Mouse (Mus musculus) limb, embryonic 13.5 days (tissue): ENCODE data around the gene Mlh3. TPM values are rescaled to one million over a fixed set of nuclear protein-coding genes. Genes with fewer than 3 reads are reported as not detected.

Experiments used
- ATAC-seq: fragments of 200-750 bp; cut with Nextera tagmentation; 2 replicates; pipeline ENCODE4 v1.8.0; 2017; ENCODE audit warnings: low read depth, moderate number of reproducible peaks, moderate TSS enrichment; ENCODE audit not compliant: low FRiP score
- H3K27ac ChIP-seq: fragments of 300-500 bp; sonication (generic); 2 replicates; pipeline ENCODE4 v1.5.1; 2015; ENCODE audit warnings: inconsistent platforms, mild to moderate bottlenecking, moderate library complexity
- H3K27me3 ChIP-seq: fragments of 300-500 bp; sonication (generic); 2 replicates; pipeline ENCODE4 v1.6.1; 2015; ENCODE audit warnings: mild to moderate bottlenecking, inconsistent platforms
- H3K36me3 ChIP-seq: fragments of 300-500 bp; sonication (generic); 2 replicates; pipeline ENCODE4 v1.6.1; 2015; ENCODE audit warnings: inconsistent platforms, mild to moderate bottlenecking, moderate library complexity
- H3K4me1 ChIP-seq: fragments of 300-500 bp; sonication (generic); 2 replicates; pipeline ENCODE4 v1.6.1; 2015; ENCODE audit warnings: inconsistent platforms
- H3K4me2 ChIP-seq: fragments of 300-500 bp; sonication (generic); replicated peaks from 2 replicates; pipeline ENCODE4 v1.6.1; 2015; ENCODE audit warnings: inconsistent platforms, mild to moderate bottlenecking, moderate library complexity
- H3K4me3 ChIP-seq: fragments of 300-500 bp; sonication (generic); 2 replicates; pipeline ENCODE4 v1.5.1; 2015; ENCODE audit warnings: moderate library complexity, mild to moderate bottlenecking, inconsistent platforms
- H3K9ac ChIP-seq: fragments of 300-500 bp; sonication (generic); 2 replicates; pipeline ENCODE4 v1.6.1; 2015; ENCODE audit warnings: mild to moderate bottlenecking, inconsistent platforms
- H3K9me3 ChIP-seq: fragments of 300-500 bp; sonication (generic); 2 replicates; pipeline ENCODE4 v1.6.1; 2016; ENCODE audit warnings: inconsistent platforms
- WGBS: fragments of 180-500 bp; shearing (Covaris S2); methylation state at CpG from one replicate; pipeline ENCODE4 v1.1.7; 2015; 5-methylcytosine and 5-hydroxymethylcytosine counted together
- polyA plus RNA-seq: library from polyadenylated mRNA; unstranded; fragments of >200 nt; fragmentation: Nextera tagmentation; extraction: Ambion mirVana; gene quantifications from 2 replicates; pipeline ENCODE4 v1.2.1, GENCODE M21; 2015

Mlh3 gene
- 10.0 and 10.8 TPM in 2 replicates for polyA plus RNA-seq

DNA sequence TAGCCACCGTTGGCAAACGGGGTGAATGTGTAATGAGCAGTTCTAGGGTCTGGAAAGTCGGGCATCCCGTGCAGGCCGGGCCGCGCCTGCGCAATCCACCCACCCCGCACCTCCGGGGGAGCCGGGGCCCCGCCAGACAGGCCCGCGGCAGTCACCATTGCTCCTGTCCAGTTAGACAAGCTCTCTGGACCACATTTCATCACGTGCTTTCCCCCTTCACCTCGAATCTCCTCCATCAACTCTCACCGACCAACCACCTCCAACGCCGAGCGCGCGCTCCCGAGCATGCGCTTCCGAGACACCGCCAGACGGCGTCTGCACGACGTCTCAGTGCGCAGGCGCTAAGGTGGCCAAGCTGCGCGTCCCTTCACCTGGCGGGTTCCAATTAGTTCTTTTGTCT lies at the start of gene Mlh3:
Gene Mlh3, minus strand, starts transcription at position 281 of the 400 bp plus-strand sequence.
- H3K4me1 ChIP-seq, result peaks cover 13% of the 10 kb centered on the region
- H3K27ac ChIP-seq, result peak within 1 kb of the TSS; percentile 90
- peak within 1 kb of the TSS; percentile 52 for H3K4me3 ChIP-seq
- H3K9me3 ChIP-seq, result peaks cover 13% of the 10 kb centered on the region
- no peaks in the 10 kb centered on the region for H3K27me3 ChIP-seq
- H3K36me3 ChIP-seq, result peaks cover 9% of the 10 kb centered on the region
- peak; percentile 94 for ATAC-seq
- peak within 1 kb of the TSS; percentile 63 for H3K4me2 ChIP-seq
- H3K9ac ChIP-seq, result peak within 1 kb of the TSS; percentile 76
- under 1% methylated on average over 35 of the region's 35 CpGs for WGBS

- H3K9ac ChIP-seq, result no peak overlapping the region
- H3K4me2 ChIP-seq, result no peak overlapping the region
- 57% methylated on average over 3 of the region's 3 CpGs for WGBS
- no peak for ATAC-seq
- H3K4me3 ChIP-seq, result no peak overlapping the region
- no peak overlapping the region for H3K27ac ChIP-seq
- peaks cover 99% of the 10 kb centered on the region for H3K36me3 ChIP-seq
- no peaks in the 10 kb centered on the region for H3K9me3 ChIP-seq
- peaks cover 3% of the 10 kb centered on the region; the same call in 1 of the 2 replicates for H3K4me1 ChIP-seq
- no peaks in the 10 kb centered on the region for H3K27me3 ChIP-seq
These were observed 38.3 kb upstream of the Mlh3 start for GRCm38 (mm10) chr12:85308651-85309050.

- Histone ChIP-seq H3K27me3 (no peaks in the 10 kb centered on the region), H3K9ac (peak overlapping the region; percentile 39; the same call in 1 of the 2 replicates), H3K27ac (no peak overlapping the region; the same call in 1 of the 2 replicates), H3K36me3 (peaks cover 97% of the 10 kb centered on the region), H3K4me3 (no peak overlapping the region), H3K4me2 (no peak overlapping the region), H3K9me3 (no peaks in the 10 kb centered on the region), H3K4me1 (peaks cover 3% of the 10 kb centered on the region; the same call in 1 of the 2 replicates)
- 47% methylated on average over 16 of the region's 16 CpGs for WGBS
- ATAC-seq, result peak; percentile 66; the same call in 1 of the 2 replicates
These were observed 35.0 kb upstream of the Mlh3 start for GRCm38 (mm10) chr12:85305247-85305892.

DNA sequence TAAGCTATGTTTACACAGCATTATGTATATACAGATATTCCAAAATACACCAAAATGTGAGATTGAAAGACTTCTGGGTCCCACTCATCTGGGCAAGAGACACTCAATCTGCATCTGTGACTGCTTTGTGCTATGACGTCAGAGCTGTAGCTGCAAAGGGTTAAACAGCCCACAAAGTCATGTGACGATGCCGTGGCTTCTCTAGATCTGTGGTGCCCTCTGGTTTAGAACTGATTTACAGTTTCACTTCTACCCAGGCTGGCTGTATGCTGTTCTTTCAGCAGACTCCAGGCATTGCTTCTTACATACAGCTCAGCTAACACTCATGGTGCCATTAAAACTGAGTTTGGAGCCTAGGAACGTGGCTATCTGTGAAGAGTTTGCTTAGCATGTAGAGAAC lies 34.3 kb upstream of the Mlh3 start:
- Histone ChIP-seq H3K4me1 (peaks cover 3% of the 10 kb centered on the region; the same call in 1 of the 2 replicates), H3K4me2 (no peak overlapping the region), H3K4me3 (no peak overlapping the region), H3K9ac (peak overlapping the region; percentile 39; the same call in 1 of the 2 replicates), H3K36me3 (peaks cover 97% of the 10 kb centered on the region), H3K9me3 (no peaks in the 10 kb centered on the region), H3K27me3 (no peaks in the 10 kb centered on the region), H3K27ac (no peak overlapping the region)
- 66% methylated on average over 4 of the region's 4 CpGs for WGBS
- ATAC-seq, result no peak; the same call in 1 of the 2 replicates

DNA sequence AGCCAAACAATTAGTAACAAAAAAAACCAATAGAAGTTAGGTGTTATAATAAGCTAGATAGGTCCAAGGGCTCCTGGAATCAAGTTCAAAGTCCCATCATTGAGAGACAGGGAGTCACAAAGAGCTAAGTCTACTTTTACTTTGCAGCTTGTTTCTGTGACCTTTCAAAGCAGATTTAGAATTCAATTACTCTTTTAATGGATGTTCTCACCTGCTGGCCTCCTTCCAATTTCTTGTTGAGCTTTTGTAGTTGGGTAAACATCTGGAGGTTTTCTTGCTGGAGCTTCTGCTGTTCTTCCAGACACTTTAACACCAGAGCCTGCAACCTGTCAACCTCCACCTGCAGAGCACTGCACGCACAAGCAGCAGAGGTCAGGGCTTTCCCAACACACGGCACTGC lies 32.9 kb upstream of the Mlh3 start:
- Histone ChIP-seq H3K4me1 (peaks cover 11% of the 10 kb centered on the region), H3K27me3 (no peaks in the 10 kb centered on the region), H3K9me3 (no peaks in the 10 kb centered on the region), H3K4me2 (no peak overlapping the region), H3K9ac (no peak overlapping the region), H3K36me3 (peaks cover 88% of the 10 kb centered on the region), H3K4me3 (no peak overlapping the region), H3K27ac (no peak overlapping the region)
- WGBS, result 57% methylated on average over 2 of the region's 2 CpGs
- no peak for ATAC-seq

DNA sequence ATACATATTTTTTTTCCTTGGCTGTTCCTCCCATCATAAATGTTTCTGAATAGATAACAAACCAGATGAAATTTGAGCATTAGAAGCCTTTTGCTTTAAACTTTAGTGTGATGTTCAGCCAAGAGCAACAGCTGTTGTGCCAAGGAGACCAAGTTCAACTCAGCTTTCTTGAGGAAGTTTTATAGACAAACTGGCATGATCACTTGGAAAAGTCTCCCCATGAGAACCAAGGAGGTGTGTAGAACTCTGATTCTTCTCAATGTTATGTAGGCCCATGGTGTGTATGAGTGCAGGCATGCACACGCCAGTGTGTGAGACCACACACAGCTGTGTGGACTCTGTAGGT lies 28.4 kb upstream of the Mlh3 start:
- WGBS, result 55% methylated on average over 1 of the region's 1 CpGs
- Histone ChIP-seq H3K4me1 (peaks cover 25% of the 10 kb centered on the region), H3K4me2 (no peak overlapping the region), H3K27ac (no peak overlapping the region), H3K4me3 (no peak overlapping the region), H3K36me3 (peaks cover 45% of the 10 kb centered on the region), H3K27me3 (no peaks in the 10 kb centered on the region), H3K9ac (no peak overlapping the region), H3K9me3 (peaks cover 13% of the 10 kb centered on the region)
- no peak for ATAC-seq

- H3K4me1 ChIP-seq, result peaks cover 25% of the 10 kb centered on the region
- no peak overlapping the region for H3K4me3 ChIP-seq
- ATAC-seq, result no peak; the same call in 1 of the 2 replicates
- H3K4me2 ChIP-seq, result no peak overlapping the region
- H3K27ac ChIP-seq, result peak overlapping the region; percentile 44; the same call in 1 of the 2 replicates
- peaks cover 39% of the 10 kb centered on the region for H3K36me3 ChIP-seq
- H3K9me3 ChIP-seq, result peaks cover 14% of the 10 kb centered on the region
- H3K9ac ChIP-seq, result no peak overlapping the region
- no peaks in the 10 kb centered on the region for H3K27me3 ChIP-seq
- WGBS, result 14% methylated on average over 11 of the region's 11 CpGs
These were observed 27.9 kb upstream of the Mlh3 start for GRCm38 (mm10) chr12:85298127-85298834.

- Histone ChIP-seq H3K4me2 (no peak overlapping the region), H3K27ac (no peak overlapping the region), H3K4me1 (peaks cover 25% of the 10 kb centered on the region), H3K27me3 (no peaks in the 10 kb centered on the region), H3K36me3 (peaks cover 33% of the 10 kb centered on the region), H3K9ac (no peak overlapping the region), H3K4me3 (no peak overlapping the region), H3K9me3 (peaks cover 14% of the 10 kb centered on the region)
- WGBS, result 50% methylated on average over 10 of the region's 10 CpGs
- ATAC-seq, result no peak
These were observed 27.1 kb upstream of the Mlh3 start for GRCm38 (mm10) chr12:85297345-85297997.

DNA sequence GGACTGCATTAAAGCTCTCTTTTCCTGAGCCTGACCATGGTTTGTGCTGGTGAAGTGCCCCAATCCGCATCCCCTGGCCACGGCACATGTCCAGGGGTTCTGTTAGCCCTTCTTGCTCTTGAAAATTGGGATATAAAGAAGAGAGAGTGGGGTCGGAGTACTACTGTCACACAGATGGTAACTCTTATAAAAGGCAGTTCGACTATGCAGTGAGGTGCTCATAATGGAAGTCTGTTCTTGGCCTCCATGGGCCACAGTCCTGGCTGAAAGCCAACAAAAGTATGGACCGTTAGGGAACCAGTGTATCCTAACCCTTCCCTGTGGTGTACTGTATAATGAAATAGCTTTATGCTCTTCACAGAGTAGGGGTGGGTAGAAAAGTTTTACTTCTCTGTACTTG lies 26.5 kb upstream of the Mlh3 start:
- no peak; the same call in 1 of the 2 replicates for ATAC-seq
- Histone ChIP-seq H3K9me3 (peaks cover 14% of the 10 kb centered on the region), H3K4me1 (peaks cover 25% of the 10 kb centered on the region), H3K4me2 (no peak overlapping the region), H3K9ac (no peak overlapping the region), H3K36me3 (peaks cover 27% of the 10 kb centered on the region), H3K4me3 (no peak overlapping the region), H3K27me3 (no peaks in the 10 kb centered on the region), H3K27ac (no peak overlapping the region)
- WGBS, result 52% methylated on average over 5 of the region's 5 CpGs

- 0 out of 2 replicates have a peak, but pooled peaks cover 3% of the 10 kb centered on the region for H3K27me3 ChIP-seq
- peaks cover 25% of the 10 kb centered on the region for H3K4me1 ChIP-seq
- no peak overlapping the region for H3K4me3 ChIP-seq
- H3K9me3 ChIP-seq, result peaks cover 14% of the 10 kb centered on the region
- no peak overlapping the region for H3K4me2 ChIP-seq
- ATAC-seq, result no peak
- 98% methylated on average over 2 of the region's 2 CpGs for WGBS
- H3K9ac ChIP-seq, result no peak overlapping the region
- H3K36me3 ChIP-seq, result peaks cover 13% of the 10 kb centered on the region
- no peak overlapping the region for H3K27ac ChIP-seq
These were observed 25.1 kb upstream of the Mlh3 start for GRCm38 (mm10) chr12:85295506-85295905.

DNA sequence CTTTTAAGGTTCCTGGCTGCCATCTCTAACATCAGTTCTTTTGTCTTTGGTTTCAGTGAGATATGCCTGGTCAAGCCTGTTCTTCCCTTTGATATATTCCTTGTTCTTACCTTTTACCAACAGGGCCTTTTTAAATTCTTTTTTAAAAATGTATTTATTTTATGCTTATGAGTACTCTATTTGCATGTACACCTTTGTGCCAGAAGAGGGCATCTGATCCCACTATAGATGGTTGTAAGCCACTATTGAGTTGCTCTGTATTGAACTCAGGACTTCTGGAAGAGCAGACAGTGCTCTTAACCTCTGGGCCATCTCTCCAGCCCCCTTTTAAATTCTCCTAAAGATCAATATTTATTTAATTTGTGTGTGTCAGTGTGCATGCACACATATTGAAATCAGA lies 22.5 kb upstream of the Mlh3 start:
- no peaks in the 10 kb centered on the region for H3K36me3 ChIP-seq
- H3K4me1 ChIP-seq, result peaks cover 30% of the 10 kb centered on the region
- no peak overlapping the region for H3K4me2 ChIP-seq
- 0 out of 2 replicates have a peak, but pooled peaks cover 4% of the 10 kb centered on the region for H3K27me3 ChIP-seq
- H3K4me3 ChIP-seq, result no peak overlapping the region
- no peak for ATAC-seq
- no peak overlapping the region for H3K9ac ChIP-seq
- peaks cover 14% of the 10 kb centered on the region for H3K9me3 ChIP-seq
- H3K27ac ChIP-seq, result no peak overlapping the region

- 77% methylated on average over 6 of the region's 6 CpGs for WGBS
- Histone ChIP-seq H3K27me3 (0 out of 2 replicates have a peak, but pooled peaks cover 4% of the 10 kb centered on the region), H3K4me2 (no peak overlapping the region), H3K4me3 (no peak overlapping the region), H3K9ac (no peak overlapping the region), H3K36me3 (no peaks in the 10 kb centered on the region), H3K27ac (no peak overlapping the region), H3K4me1 (peaks cover 30% of the 10 kb centered on the region), H3K9me3 (peaks cover 14% of the 10 kb centered on the region)
- ATAC-seq, result no peak
These were observed 21.9 kb upstream of the Mlh3 start for GRCm38 (mm10) chr12:85292288-85292687.
